Mouse (Mus musculus): ENCODE results near the gene Sgk1. TPM values are rescaled to one million over a fixed set of nuclear protein-coding genes. Genes with fewer than 3 reads are reported as not detected.

The Sgk1 gene
- total RNA-seq, 2 experiments from 2014 or later: 58.2 to 81.3 TPM

GRCm38 (mm10) chr10:21961111-21961510 is 79.1 kb downstream of the Sgk1 start:
- no peak for DNase-seq (ENCODE audit: low spot score in 2 of 2)

GRCm38 (mm10) chr10:21963005-21963404 is 81.0 kb downstream of the Sgk1 start:
- no peak for DNase-seq (ENCODE audit: low spot score in 2 of 2)

DNA sequence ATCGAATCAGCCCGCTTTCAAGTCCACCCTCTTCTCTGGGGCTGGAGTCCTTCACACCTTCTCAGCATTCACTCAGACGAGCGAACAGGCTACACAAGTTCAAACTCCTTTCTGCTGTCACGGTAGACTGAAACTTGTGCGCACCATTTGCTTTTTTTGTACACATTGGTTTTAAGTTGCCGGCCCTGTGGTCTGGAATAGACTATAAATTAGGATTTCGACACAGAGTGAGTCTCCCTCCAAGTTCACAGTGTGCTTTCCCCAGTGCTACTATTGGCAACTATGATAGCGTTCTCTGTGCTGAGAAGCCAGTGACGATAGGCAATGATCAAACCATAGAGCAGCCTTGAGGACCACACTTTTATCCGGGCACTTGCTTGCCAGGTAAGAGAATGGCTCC is 91.7 kb downstream of the Sgk1 start:
- no peak for DNase-seq (ENCODE audit: low spot score in 2 of 2)

DNA sequence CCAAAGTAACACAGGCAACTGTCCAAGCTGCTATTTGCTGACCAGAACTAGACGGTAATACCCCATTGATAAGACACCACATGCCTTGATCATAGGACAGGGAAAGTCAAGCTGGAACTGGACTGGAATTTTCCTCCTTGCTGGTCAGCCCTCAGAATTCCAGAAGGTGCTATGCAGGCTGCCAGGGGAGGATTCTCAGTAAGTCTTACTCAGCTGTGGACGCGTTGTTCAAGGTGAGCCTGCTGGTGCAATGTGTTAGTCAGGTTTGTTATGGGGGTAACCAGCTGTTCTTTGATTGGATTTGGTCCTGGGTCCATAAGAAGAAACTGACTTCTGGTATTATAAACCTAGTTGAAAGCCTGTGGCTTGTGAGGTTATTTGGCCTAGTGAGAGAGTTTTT is 92.8 kb downstream of the Sgk1 start:
- no peak for DNase-seq (ENCODE audit: low spot score in 2 of 2)

- no peak for DNase-seq (ENCODE audit: low spot score in 2 of 2)
Measured at GRCm38 (mm10) chr10:21975384-21975783, 93.4 kb downstream of the Sgk1 start.

DNA sequence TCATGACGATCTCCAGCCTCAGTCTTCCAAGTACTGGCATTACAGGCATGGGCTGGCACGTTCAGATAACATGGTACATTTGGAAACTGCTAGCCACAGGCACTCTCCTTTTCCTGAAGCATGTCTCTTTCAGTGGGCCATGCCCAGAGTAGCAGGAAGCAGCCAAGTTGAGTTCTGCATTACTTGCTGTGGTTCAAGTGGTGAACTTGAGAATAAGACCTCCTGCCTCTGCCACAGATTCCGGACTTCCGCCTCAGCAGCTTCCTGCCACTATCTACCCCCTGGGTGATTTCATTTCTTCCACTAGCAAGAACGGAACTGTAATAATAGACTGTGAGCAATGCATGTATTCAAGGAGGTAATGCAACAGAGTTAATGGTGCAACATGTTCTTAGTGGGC is 94.3 kb downstream of the Sgk1 start:
- no peak for DNase-seq (ENCODE audit: low spot score in 2 of 2)

GRCm38 (mm10) chr10:21978421-21978820 is 96.4 kb downstream of the Sgk1 start:
- no peak for DNase-seq (ENCODE audit: low spot score in 2 of 2)

GRCm38 (mm10) chr10:21979286-21979965 is 97.4 kb downstream of the Sgk1 start:
- DNase-seq (ENCODE audit: low spot score in 2 of 2): no peak

DNA sequence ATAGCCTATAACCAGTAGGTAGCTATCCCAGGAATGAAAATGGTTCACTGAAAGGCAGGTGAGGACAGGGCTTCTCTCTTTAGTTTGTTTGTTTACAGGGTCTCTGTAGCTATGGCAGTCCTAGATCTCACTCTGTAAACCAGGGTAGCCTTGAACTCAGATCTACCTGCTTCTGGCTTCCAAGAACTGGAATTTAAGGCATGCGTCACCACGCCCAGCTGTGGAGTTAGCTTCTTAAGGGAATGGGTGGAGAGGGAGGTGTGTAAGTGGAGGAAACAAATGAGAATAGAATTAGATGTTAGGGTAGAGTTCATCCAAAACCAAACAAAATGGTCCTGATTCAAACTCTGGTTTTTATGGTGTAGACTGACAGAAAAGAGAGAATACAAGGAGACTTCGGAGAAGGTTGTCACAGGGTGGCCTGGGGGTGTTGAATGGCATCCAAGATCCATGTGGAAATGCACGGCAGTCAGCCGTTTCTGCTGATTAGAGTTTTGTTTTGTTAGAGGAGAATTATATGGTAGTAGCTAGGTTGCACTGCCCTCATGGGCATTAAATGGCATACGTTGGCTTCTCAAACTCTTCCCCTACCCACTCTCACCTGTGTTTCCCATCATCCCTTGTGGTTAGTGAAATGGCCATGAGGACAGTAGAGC is 98.9 kb downstream of the Sgk1 start:
- DNase-seq (ENCODE audit: low spot score in 2 of 2): no peak

- no peak for DNase-seq (ENCODE audit: low spot score in 2 of 2)
Measured at GRCm38 (mm10) chr10:21982303-21982702, 100.3 kb downstream of the Sgk1 start.

GRCm38 (mm10) chr10:21988489-21988888 is 106.5 kb downstream of the Sgk1 start:
- no peak for DNase-seq (ENCODE audit: low spot score in 2 of 2)

GRCm38 (mm10) chr10:21991351-21991840 is 109.4 kb downstream of the Sgk1 start:
- peak; percentile 72 to 89 for DNase-seq (ENCODE audit: low spot score in 2 of 2)

DNA sequence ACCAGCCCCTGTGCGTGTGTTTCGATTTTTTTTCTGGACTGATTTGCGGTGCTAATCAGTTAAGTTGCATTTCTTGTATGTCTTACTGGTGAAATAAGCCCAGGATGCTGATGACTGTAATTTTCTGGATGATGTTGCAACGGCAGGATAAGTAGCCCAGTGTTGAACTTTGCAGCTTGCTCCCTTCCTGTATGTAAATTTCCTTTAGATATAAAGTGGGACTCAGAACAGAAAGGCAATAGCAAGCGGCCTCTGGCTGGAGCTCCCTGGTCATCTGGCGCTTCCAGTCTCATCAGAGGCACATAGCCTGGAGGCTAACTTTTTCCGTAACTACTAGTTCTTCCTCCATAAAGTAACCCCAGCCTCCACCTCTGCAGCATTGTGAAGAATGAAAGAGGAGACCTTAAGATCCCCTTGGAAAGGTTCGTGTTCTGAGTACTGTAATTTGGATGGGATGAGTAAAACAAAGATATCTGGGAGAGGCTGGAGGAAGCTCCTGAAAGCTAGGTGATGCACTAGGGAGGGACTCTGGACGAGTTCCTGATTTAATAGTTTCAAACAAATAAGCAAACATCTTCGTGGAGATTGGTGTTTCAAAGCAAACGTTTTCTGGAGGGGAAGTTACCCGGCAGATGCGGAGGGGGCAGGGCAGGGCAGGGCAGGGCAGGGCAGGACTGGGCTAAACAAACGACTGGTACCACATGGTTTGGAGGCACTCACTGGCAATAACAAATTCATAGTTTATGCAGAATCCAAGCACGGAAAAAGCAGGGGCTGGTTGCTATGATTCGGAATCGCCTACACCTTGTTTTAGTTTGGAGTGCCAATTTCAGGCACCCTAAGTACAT is 110.2 kb downstream of the Sgk1 start:
- peak in 1 of 2 experiments; percentile 32 for DNase-seq (ENCODE audit: low spot score in 2 of 2)

GRCm38 (mm10) chr10:21992834-21993514 is 111.0 kb downstream of the Sgk1 start:
- peak; percentile 79 to 88 for DNase-seq (ENCODE audit: low spot score in 2 of 2)

DNA sequence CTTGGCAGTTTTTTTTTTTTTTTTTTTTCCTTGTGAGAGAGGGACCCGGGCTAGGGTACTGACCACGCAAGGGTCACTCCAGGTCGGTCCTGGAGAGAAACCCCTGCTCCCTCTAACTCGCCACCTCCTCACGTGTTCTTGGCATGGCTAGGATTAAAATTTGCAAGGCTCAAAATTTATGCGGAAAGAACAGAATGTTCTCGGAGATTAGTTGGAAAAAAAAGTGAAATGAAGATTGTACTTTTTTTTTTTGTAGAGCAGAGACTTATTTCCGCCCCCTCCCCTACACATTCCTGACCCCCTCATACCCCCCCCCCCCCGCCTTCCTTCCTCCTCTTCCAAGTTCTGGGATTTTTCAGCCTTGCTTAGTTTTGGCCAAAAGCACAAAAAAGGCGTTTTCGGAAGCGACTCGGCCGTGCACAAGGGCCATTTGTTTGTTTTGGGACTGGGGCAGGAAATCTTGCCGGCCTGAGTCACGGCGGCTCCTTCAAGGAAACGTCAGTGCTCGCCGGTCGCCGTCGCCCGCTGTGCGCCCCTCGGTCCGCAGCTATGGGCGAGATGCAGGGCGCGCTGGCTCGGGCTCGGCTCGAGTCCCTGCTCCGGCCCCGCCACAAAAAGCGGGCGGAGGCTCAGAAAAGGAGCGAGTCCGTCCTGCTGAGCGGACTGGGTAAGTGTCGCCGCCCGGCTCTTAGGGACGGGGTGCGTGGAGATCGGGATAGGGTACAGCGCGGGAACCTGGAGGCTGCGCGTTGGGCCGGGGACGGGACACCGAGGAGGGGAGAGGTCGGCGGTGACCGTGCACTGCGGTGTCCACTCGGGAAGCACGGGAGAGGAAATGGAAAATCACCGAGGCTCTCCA is 111.8 kb downstream of the Sgk1 start:
- peak; percentile 43 to 71 for DNase-seq (ENCODE audit: low spot score in 2 of 2)

DNA sequence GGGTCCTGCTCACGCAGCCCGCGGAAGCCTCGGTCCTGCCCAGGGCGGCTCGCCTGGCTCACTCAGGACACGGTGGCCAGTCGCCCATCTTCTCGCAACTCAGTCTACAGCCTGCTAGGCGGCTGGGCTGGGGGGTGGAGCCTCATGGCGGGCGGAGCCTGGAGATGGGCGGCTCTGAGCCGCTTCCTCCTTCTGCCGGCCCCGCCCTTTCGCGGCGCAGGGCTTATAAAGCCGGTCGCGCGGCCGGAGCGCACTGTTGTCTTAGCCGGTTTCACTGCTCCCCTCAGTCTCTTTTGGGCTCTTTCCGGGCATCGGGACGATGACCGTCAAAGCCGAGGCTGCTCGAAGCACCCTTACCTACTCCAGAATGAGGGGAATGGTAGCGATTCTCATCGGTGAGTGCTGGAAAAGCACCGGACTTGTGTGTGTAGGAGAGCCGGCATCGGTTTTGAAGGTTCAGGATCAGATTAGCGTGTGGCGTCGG is 112.5 kb downstream of the Sgk1 start:
- peak; percentile 97 to 99 for DNase-seq (ENCODE audit: low spot score in 2 of 2)

- peak in 1 of 2 experiments; percentile 60 for DNase-seq (ENCODE audit: low spot score in 2 of 2)
Measured at GRCm38 (mm10) chr10:21995221-21995620, 113.2 kb downstream of the Sgk1 start.

DNA sequence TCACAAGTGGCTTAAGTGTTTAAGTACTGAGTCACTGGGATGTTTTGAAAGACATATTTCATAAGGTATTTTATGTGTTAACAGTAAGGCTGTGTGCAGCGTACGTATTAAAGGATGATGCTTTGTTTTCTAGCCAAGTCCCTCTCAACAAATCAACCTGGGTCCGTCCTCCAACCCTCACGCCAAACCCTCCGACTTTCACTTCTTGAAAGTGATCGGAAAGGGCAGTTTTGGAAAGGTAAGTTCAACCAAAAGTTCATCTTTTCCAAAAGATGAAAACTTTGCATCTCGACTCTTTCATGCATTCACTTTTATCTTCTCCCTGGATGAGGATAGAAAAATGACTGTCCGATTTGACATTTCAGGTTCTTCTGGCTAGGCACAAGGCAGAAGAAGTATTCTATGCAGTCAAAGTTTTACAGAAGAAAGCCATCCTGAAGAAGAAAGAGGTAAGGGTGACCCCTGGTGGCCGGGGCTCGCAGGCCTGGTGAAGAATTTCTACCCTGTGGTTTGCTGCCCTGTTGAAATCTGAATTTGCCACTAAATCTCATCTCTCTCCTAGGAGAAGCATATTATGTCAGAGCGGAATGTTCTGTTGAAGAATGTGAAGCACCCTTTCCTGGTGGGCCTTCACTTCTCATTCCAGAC is 113.8 kb downstream of the Sgk1 start:
- DNase-seq (ENCODE audit: low spot score in 2 of 2): peak; percentile 74 to 82

GRCm38 (mm10) chr10:21996660-21997447 is 114.9 kb downstream of the Sgk1 start:
- no peak for DNase-seq (ENCODE audit: low spot score in 2 of 2)

Measured in gastrocnemius, postnatal 4 days (tissue).